Mouse (Mus musculus): ENCODE data around the gene Cilp. TPM values are rescaled to one million over a fixed set of nuclear protein-coding genes. Genes with fewer than 3 reads are reported as not detected.

Gene Cilp
- total RNA-seq (2012; rRNA removed) = 0.09 and 0.11 TPM in 2 replicates

DNA sequence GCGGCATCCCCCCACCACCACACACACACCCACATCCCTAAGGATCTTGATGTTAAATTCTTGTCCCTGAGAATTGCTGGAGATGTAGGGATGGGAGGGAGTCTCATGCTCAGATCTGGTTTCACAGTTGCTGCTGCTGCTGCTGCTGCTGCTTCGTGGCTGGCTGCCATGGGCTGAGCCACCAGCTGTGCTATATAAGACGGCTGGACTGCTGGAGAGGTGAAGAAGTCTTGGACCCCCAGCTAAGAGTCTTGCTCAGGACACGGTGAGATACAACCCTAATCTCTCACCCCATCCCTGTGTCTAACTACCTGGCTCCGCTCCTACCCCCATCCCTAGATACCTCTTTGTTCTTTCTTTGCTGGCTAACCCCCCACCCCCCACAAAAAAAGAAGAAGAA lies at the start of gene Cilp:
Gene Cilp (plus strand): TSS at position 222 of the 400 bp plus-strand sequence.
- no peak within 1 kb of the TSS for H3K4me3 ChIP-seq (ENCODE audit: insufficient read depth in 1 of 2, low read depth in 1 of 2, low read length in 2 of 2, poor library complexity in 1 of 2, severe bottlenecking in 1 of 2)
- no peak for DNase-seq (ENCODE audit: low read depth, low spot score)
- 0 out of 4 replicates have a peak, but pooled peaks cover 0 to 4% of the 10 kb centered on the region in 2 experiments for H3K4me1 ChIP-seq (ENCODE audit: control insufficient read depth in 2 of 2, insufficient read depth in 2 of 2, low read length in 2 of 2, poor library complexity in 1 of 2)
- no peaks in the 10 kb centered on the region for H3K9me3 ChIP-seq (ENCODE audit: control insufficient read depth, insufficient read depth, low read depth, low read length)
- in situ Hi-C loops (cut with MboI; ENCODE audit: low sequenced_read_pairs in 2 of 2, unreplicated experiment in 2 of 2) = no loop called here
- no peak within 1 kb of the TSS for H3K9ac ChIP-seq (ENCODE audit: insufficient read depth, low read depth, low read length, poor library complexity, severe bottlenecking)
- TF ChIP-seq MAFK (IDR thresholded peaks at IDR 0.05; ENCODE audit: insufficient read depth, low read depth, low read length) (no peak), CHD2 (IDR thresholded peaks at IDR 0.05; ENCODE audit: low read depth, low read length) (no peak), ZC3H11A (IDR thresholded peaks at IDR 0.05; ENCODE audit: borderline replicate concordance, low read depth, low read length) (no peak), ZNF384 (IDR thresholded peaks at IDR 0.05; ENCODE audit: low read depth, low read length) (no peak), HCFC1 (IDR thresholded peaks at IDR 0.05; ENCODE audit: borderline replicate concordance, insufficient read depth, low read length) (no peak)
- H3K27ac ChIP-seq (ENCODE audit: insufficient read depth, low read depth, low read length, poor library complexity, severe bottlenecking) = no peak within 1 kb of the TSS
- H3K36me3 ChIP-seq (ENCODE audit: control insufficient read depth, insufficient read depth, low read length, poor library complexity, severe bottlenecking) = no peaks in the 10 kb centered on the region

DNA sequence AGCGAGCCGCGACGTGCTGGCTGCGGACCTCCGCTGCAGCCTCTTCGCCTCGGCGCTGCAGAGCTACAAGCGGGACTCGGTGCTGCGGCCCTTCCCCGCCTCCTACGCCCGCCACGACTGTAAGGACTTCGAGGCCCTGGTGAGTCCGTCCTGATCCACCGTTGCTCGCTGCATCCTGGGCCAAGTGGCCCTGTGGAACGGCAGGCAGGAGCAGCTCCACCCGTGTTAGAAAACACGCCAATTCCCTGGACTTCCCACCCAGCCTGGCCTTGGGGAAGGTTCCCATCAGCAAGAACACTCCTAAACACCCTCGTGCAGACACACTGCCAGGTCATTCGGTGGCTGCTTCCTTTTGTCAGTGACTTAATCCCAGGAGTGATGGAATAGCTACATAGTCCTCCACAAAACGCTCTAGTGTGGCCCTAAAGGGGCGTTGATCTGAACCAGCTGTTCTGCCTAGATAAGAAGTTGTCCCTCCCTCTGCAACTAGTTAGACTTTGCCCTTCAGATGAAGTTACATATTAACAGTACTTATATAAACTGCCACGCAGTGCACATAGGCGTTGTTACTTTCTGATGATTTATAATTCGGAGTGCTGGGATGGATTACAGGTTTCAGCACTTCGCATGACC lies 49.4 kb upstream of the Cilp start:
- Histone ChIP-seq H3K27ac (ENCODE audit: insufficient read depth, low read depth, low read length, poor library complexity, severe bottlenecking) (no peak overlapping the region), H3K36me3 (ENCODE audit: control insufficient read depth, insufficient read depth, low read length, poor library complexity, severe bottlenecking) (no peaks in the 10 kb centered on the region), H3K4me3 (ENCODE audit: insufficient read depth in 1 of 2, low read depth in 1 of 2, low read length in 2 of 2, poor library complexity in 1 of 2, severe bottlenecking in 1 of 2) (peak overlapping the region; percentile 80), H3K9me3 (ENCODE audit: control insufficient read depth, insufficient read depth, low read depth, low read length) (no peaks in the 10 kb centered on the region), H3K4me1 (ENCODE audit: control insufficient read depth in 2 of 2, insufficient read depth in 2 of 2, low read length in 2 of 2, poor library complexity in 1 of 2) (peaks cover 2 to 4% of the 10 kb centered on the region in 2 experiments; a peak in 3 of 4 replicates), H3K9ac (ENCODE audit: insufficient read depth, low read depth, low read length, poor library complexity, severe bottlenecking) (peak overlapping the region; percentile 78)
- in situ Hi-C loops (cut with MboI; ENCODE audit: low sequenced_read_pairs in 2 of 2, unreplicated experiment in 2 of 2) = no loop called here
- TF ChIP-seq CHD2 (IDR thresholded peaks at IDR 0.05; ENCODE audit: low read depth, low read length) (no peak), ZC3H11A (IDR thresholded peaks at IDR 0.05; ENCODE audit: borderline replicate concordance, low read depth, low read length) (no peak), MAFK (IDR thresholded peaks at IDR 0.05; ENCODE audit: insufficient read depth, low read depth, low read length) (no peak), HCFC1 (IDR thresholded peaks at IDR 0.05; ENCODE audit: borderline replicate concordance, insufficient read depth, low read length) (no peak), ZNF384 (IDR thresholded peaks at IDR 0.05; ENCODE audit: low read depth, low read length) (no peak)
- DNase-seq (ENCODE audit: low read depth, low spot score) = no peak

DNA sequence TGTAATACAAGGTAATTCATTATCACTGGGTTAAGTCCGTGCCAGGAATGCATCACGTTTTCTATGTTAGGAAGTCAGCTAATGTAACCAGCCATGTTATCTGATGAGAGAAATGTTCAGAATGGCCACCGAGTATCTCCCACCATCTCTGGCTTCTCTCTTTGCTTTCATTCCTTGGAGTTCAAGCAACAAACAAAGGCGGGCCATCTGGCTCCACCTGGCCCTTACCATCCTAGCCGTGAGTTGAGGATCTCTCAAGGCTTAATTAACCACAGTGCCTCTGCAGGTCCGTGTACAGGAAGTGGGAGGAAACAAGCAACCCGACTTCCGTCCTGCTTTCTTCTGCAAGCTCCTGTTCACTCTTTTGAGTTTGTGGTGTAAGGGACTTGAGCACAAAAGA lies 48.0 kb upstream of the Cilp start:
- no peaks in the 10 kb centered on the region for H3K36me3 ChIP-seq (ENCODE audit: control insufficient read depth, insufficient read depth, low read length, poor library complexity, severe bottlenecking)
- H3K27ac ChIP-seq (ENCODE audit: insufficient read depth, low read depth, low read length, poor library complexity, severe bottlenecking) = no peak overlapping the region
- in situ Hi-C loops (cut with MboI; ENCODE audit: low sequenced_read_pairs in 2 of 2, unreplicated experiment in 2 of 2) = no loop called here
- no peaks in the 10 kb centered on the region for H3K9me3 ChIP-seq (ENCODE audit: control insufficient read depth, insufficient read depth, low read depth, low read length)
- H3K9ac ChIP-seq (ENCODE audit: insufficient read depth, low read depth, low read length, poor library complexity, severe bottlenecking) = peak overlapping the region; percentile 26; the same call in 1 of the 2 replicates
- H3K4me1 ChIP-seq (ENCODE audit: control insufficient read depth in 2 of 2, insufficient read depth in 2 of 2, low read length in 2 of 2, poor library complexity in 1 of 2) = peaks cover 3 to 4% of the 10 kb centered on the region in 2 experiments; a peak in 3 of 4 replicates
- TF ChIP-seq CHD2 (IDR thresholded peaks at IDR 0.05; ENCODE audit: low read depth, low read length) = no peak
- TF ChIP-seq HCFC1 (IDR thresholded peaks at IDR 0.05; ENCODE audit: borderline replicate concordance, insufficient read depth, low read length) = no peak
- TF ChIP-seq MAFK (IDR thresholded peaks at IDR 0.05; ENCODE audit: insufficient read depth, low read depth, low read length) = no peak
- TF ChIP-seq ZNF384 (IDR thresholded peaks at IDR 0.05; ENCODE audit: low read depth, low read length) = no peak
- H3K4me3 ChIP-seq (ENCODE audit: insufficient read depth in 1 of 2, low read depth in 1 of 2, low read length in 2 of 2, poor library complexity in 1 of 2, severe bottlenecking in 1 of 2) = peak overlapping the region in 1 of 2 experiments; percentile 20; a peak in 1 of 4 replicates
- DNase-seq (ENCODE audit: low read depth, low spot score) = no peak

DNA sequence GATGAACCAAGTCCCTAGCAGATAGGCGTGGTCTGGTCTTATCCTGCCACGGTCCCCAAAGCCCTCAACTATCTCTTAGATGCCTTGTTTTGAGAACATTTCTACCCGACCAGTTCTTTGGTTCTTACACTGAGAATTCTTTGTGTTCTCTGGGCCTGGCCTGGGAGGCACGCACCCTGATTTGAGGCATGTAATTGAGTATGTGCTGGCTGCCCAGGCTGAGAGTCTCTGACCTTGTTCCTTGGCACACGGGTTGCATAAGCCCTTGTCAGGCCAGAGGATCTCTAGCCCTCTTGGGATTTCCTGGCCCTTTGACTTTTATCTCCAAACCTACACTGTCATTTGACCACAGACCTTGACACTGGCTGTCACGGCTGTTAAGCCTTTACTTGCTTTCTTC lies 47.3 kb upstream of the Cilp start:
- Histone ChIP-seq H3K36me3 (ENCODE audit: control insufficient read depth, insufficient read depth, low read length, poor library complexity, severe bottlenecking) (no peaks in the 10 kb centered on the region), H3K4me3 (ENCODE audit: insufficient read depth in 1 of 2, low read depth in 1 of 2, low read length in 2 of 2, poor library complexity in 1 of 2, severe bottlenecking in 1 of 2) (no peak overlapping the region), H3K9me3 (ENCODE audit: control insufficient read depth, insufficient read depth, low read depth, low read length) (no peaks in the 10 kb centered on the region), H3K9ac (ENCODE audit: insufficient read depth, low read depth, low read length, poor library complexity, severe bottlenecking) (no peak overlapping the region), H3K27ac (ENCODE audit: insufficient read depth, low read depth, low read length, poor library complexity, severe bottlenecking) (no peak overlapping the region), H3K4me1 (ENCODE audit: control insufficient read depth in 2 of 2, insufficient read depth in 2 of 2, low read length in 2 of 2, poor library complexity in 1 of 2) (peaks cover 4 to 6% of the 10 kb centered on the region in 2 experiments; a peak in 3 of 4 replicates)
- DNase-seq (ENCODE audit: low read depth, low spot score) = no peak
- TF ChIP-seq MAFK (IDR thresholded peaks at IDR 0.05; ENCODE audit: insufficient read depth, low read depth, low read length) (no peak), HCFC1 (IDR thresholded peaks at IDR 0.05; ENCODE audit: borderline replicate concordance, insufficient read depth, low read length) (no peak), ZC3H11A (IDR thresholded peaks at IDR 0.05; ENCODE audit: borderline replicate concordance, low read depth, low read length) (no peak), ZNF384 (IDR thresholded peaks at IDR 0.05; ENCODE audit: low read depth, low read length) (no peak), CHD2 (IDR thresholded peaks at IDR 0.05; ENCODE audit: low read depth, low read length) (no peak)
- in situ Hi-C loops (cut with MboI; ENCODE audit: low sequenced_read_pairs in 2 of 2, unreplicated experiment in 2 of 2) = no loop called here
